Mouse (Mus musculus): ENCODE data around the gene Psg16. TPM values are rescaled to one million over a fixed set of nuclear protein-coding genes. Genes with fewer than 3 reads are reported as not detected.
"Not testable (repeated sequence)": the region's sequence is repeated elsewhere in the genome, so short reads cannot be mapped to it uniquely, and the experiment has no call there.

Gene Psg16
- total and polyA plus RNA-seq, 2 experiments from 2014 or later = 5.1 to 5.7 TPM

- Histone ChIP-seq H3K9ac (no peak overlapping the region), H3K4me3 (ENCODE audit: low read depth, low read length) (no peak overlapping the region), H3K4me2 (ENCODE audit: low read depth) (no peak overlapping the region), H3K27ac (ENCODE audit: low read depth, low read length) (no peak overlapping the region), H3K27me3 (ENCODE audit: insufficient read depth, low read length) (no peaks in the 10 kb centered on the region), H3K9me3 (ENCODE audit: low read length) (no peaks in the 10 kb centered on the region), H3K36me3 (ENCODE audit: insufficient read depth) (no peaks in the 10 kb centered on the region), H3K4me1 (ENCODE audit: insufficient read depth) (no peaks in the 10 kb centered on the region)
- WGBS = 59% methylated on average over 5 of the region's 5 CpGs
- DNase-seq = no peak
- ATAC-seq = no peak
- no peak for TF ChIP-seq CTCF (IDR thresholded peaks at IDR 0.05; ENCODE audit: low read depth)
Observed at GRCm38 (mm10) chr7:17073513-17073903, 332 bp upstream of the Psg16 start.

- no peak for TF ChIP-seq CTCF (IDR thresholded peaks at IDR 0.05; ENCODE audit: low read depth)
- Histone ChIP-seq H3K9me3 (ENCODE audit: low read length) (no peaks in the 10 kb centered on the region), H3K27ac (ENCODE audit: low read depth, low read length) (no peak overlapping the region), H3K9ac (no peak overlapping the region), H3K4me2 (ENCODE audit: low read depth) (no peak overlapping the region), H3K36me3 (ENCODE audit: insufficient read depth) (no peaks in the 10 kb centered on the region), H3K27me3 (ENCODE audit: insufficient read depth, low read length) (no peaks in the 10 kb centered on the region), H3K4me1 (ENCODE audit: insufficient read depth) (no peaks in the 10 kb centered on the region), H3K4me3 (ENCODE audit: low read depth, low read length) (no peak overlapping the region)
- ATAC-seq (no peak), DNase-seq (no peak)
- 97% methylated on average over 1 of the region's 1 CpGs for WGBS
Observed at GRCm38 (mm10) chr7:17076542-17076941, 2.7 kb downstream of the Psg16 start.

- Histone ChIP-seq H3K36me3 (ENCODE audit: insufficient read depth) (no peaks in the 10 kb centered on the region), H3K9ac (no peak overlapping the region), H3K27ac (ENCODE audit: low read depth, low read length) (no peak overlapping the region), H3K4me1 (ENCODE audit: insufficient read depth) (no peaks in the 10 kb centered on the region), H3K27me3 (ENCODE audit: insufficient read depth, low read length) (no peaks in the 10 kb centered on the region), H3K4me2 (ENCODE audit: low read depth) (no peak overlapping the region), H3K9me3 (ENCODE audit: low read length) (no peaks in the 10 kb centered on the region), H3K4me3 (ENCODE audit: low read depth, low read length) (no peak overlapping the region)
- WGBS = 80% methylated on average over 7 of the region's 7 CpGs
- no peak for ATAC-seq
- DNase-seq = no peak
- no peak for TF ChIP-seq CTCF (IDR thresholded peaks at IDR 0.05; ENCODE audit: low read depth)
Observed at GRCm38 (mm10) chr7:17078076-17078654, 4.3 kb downstream of the Psg16 start.

GRCm38 (mm10) chr7:17082766-17083165 is 8.9 kb downstream of the Psg16 start:
- H3K9me3 ChIP-seq (ENCODE audit: low read length) = no peaks in the 10 kb centered on the region
- no peak for TF ChIP-seq CTCF (IDR thresholded peaks at IDR 0.05; ENCODE audit: low read depth)
- no peak overlapping the region for H3K4me3 ChIP-seq (ENCODE audit: low read depth, low read length)
- no peak overlapping the region for H3K9ac ChIP-seq
- ATAC-seq (no peak), DNase-seq (no peak)
- no peak overlapping the region for H3K4me2 ChIP-seq (ENCODE audit: low read depth)
- H3K4me1 ChIP-seq (ENCODE audit: insufficient read depth) = no peaks in the 10 kb centered on the region
- WGBS = 91% methylated on average over 4 of the region's 4 CpGs
- H3K27me3 ChIP-seq (ENCODE audit: insufficient read depth, low read length) = no peaks in the 10 kb centered on the region
- no peaks in the 10 kb centered on the region for H3K36me3 ChIP-seq (ENCODE audit: insufficient read depth)
- no peak overlapping the region for H3K27ac ChIP-seq (ENCODE audit: low read depth, low read length)

- no peaks in the 10 kb centered on the region for H3K4me1 ChIP-seq (ENCODE audit: insufficient read depth)
- H3K4me3 ChIP-seq (ENCODE audit: low read depth, low read length) = no peak overlapping the region
- H3K27ac ChIP-seq (ENCODE audit: low read depth, low read length) = no peak overlapping the region
- no peaks in the 10 kb centered on the region for H3K9me3 ChIP-seq (ENCODE audit: low read length)
- TF ChIP-seq CTCF (IDR thresholded peaks at IDR 0.05; ENCODE audit: low read depth) = no peak
- DNase-seq = no peak
- 94% methylated on average over 3 of the region's 3 CpGs for WGBS
- H3K9ac ChIP-seq = no peak overlapping the region
- H3K36me3 ChIP-seq (ENCODE audit: insufficient read depth) = no peaks in the 10 kb centered on the region
- no peak for ATAC-seq
- no peaks in the 10 kb centered on the region for H3K27me3 ChIP-seq (ENCODE audit: insufficient read depth, low read length)
- no peak overlapping the region for H3K4me2 ChIP-seq (ENCODE audit: low read depth)
Observed at GRCm38 (mm10) chr7:17087731-17088130, 13.9 kb downstream of the Psg16 start.

GRCm38 (mm10) chr7:17090058-17090585 is 16.3 kb downstream of the Psg16 start:
- Histone ChIP-seq H3K27ac (ENCODE audit: low read depth, low read length) (no peak overlapping the region), H3K4me1 (ENCODE audit: insufficient read depth) (no peaks in the 10 kb centered on the region), H3K4me3 (ENCODE audit: low read depth, low read length) (no peak overlapping the region), H3K4me2 (ENCODE audit: low read depth) (no peak overlapping the region), H3K36me3 (ENCODE audit: insufficient read depth) (no peaks in the 10 kb centered on the region), H3K9me3 (ENCODE audit: low read length) (no peaks in the 10 kb centered on the region), H3K9ac (no peak overlapping the region), H3K27me3 (ENCODE audit: insufficient read depth, low read length) (no peaks in the 10 kb centered on the region)
- no peak for DNase-seq
- TF ChIP-seq CTCF (IDR thresholded peaks at IDR 0.05; ENCODE audit: low read depth) = no peak
- WGBS = 58% methylated on average over 3 of the region's 3 CpGs
- ATAC-seq = no peak

GRCm38 (mm10) chr7:17091280-17091679 is 17.4 kb downstream of the Psg16 start:
- 18% methylated on average over 1 of the region's 1 CpGs for WGBS
- TF ChIP-seq CTCF (IDR thresholded peaks at IDR 0.05; ENCODE audit: low read depth) = peak; percentile 16; the same call in 1 of the 2 replicates
- H3K4me3 ChIP-seq (ENCODE audit: low read depth, low read length) = no peak overlapping the region

GRCm38 (mm10) chr7:17101631-17102030 is 27.8 kb downstream of the Psg16 start:
- ATAC-seq; H3K9ac ChIP-seq; H3K4me1 ChIP-seq (ENCODE audit: insufficient read depth); DNase-seq; H3K27me3 ChIP-seq (ENCODE audit: insufficient read depth, low read length); H3K4me3 ChIP-seq (ENCODE audit: low read depth, low read length); H3K9me3 ChIP-seq (ENCODE audit: low read length); H3K36me3 ChIP-seq (ENCODE audit: insufficient read depth); H3K4me2 ChIP-seq (ENCODE audit: low read depth); H3K27ac ChIP-seq (ENCODE audit: low read depth, low read length): not testable (repeated sequence)
- 86% methylated on average over 13 of the region's 13 CpGs for WGBS

More at GRCm38 (mm10) chr7:17091280-17091679, 17.4 kb downstream of the Psg16 start:
- ATAC-seq = no peak
- Histone ChIP-seq H3K4me1 (ENCODE audit: insufficient read depth) (no peaks in the 10 kb centered on the region), H3K9ac (no peak overlapping the region), H3K9me3 (ENCODE audit: low read length) (no peaks in the 10 kb centered on the region), H3K36me3 (ENCODE audit: insufficient read depth) (no peaks in the 10 kb centered on the region), H3K27me3 (ENCODE audit: insufficient read depth, low read length) (no peaks in the 10 kb centered on the region), H3K4me2 (ENCODE audit: low read depth) (no peak overlapping the region), H3K27ac (ENCODE audit: low read depth, low read length) (no peak overlapping the region)
- DNase-seq = no peak

All from forebrain, postnatal 0 days (tissue).